Mouse (Mus musculus) intestine, embryonic 14.5 days (tissue): ENCODE data around the gene Arhgef7. TPM values are rescaled to one million over a fixed set of nuclear protein-coding genes. Genes with fewer than 3 reads are reported as not detected.

Experiments
- ATAC-seq: fragments of 200-750 bp; cut with Nextera tagmentation; replicated peaks from 2 replicates; pipeline ENCODE4 v1.8.0; 2017; ENCODE audit warnings: low read depth, moderate number of reproducible peaks, moderate TSS enrichment, moderate library complexity; ENCODE audit not compliant: low FRiP score, low TSS enrichment
- DNase-seq: peaks from one replicate; pipeline ENCODE4 v3.0.0-alpha.2; 2018; ENCODE audit warnings: low spot score
- H3K27ac ChIP-seq: fragments of 300-500 bp; sonication (generic); 2 replicates; pipeline ENCODE4 v1.5.1; 2014; ENCODE audit warnings: low read depth, mild to moderate bottlenecking, control low read depth
- H3K27me3 ChIP-seq: fragments of 300-500 bp; sonication (generic); replicated peaks from 2 replicates; pipeline ENCODE4 v1.6.1; 2014; ENCODE audit warnings: low read length, control low read depth; ENCODE audit not compliant: control insufficient read depth, insufficient read depth
- H3K36me3 ChIP-seq: fragments of 300-500 bp; sonication (generic); 2 replicates; pipeline ENCODE4 v1.6.1; 2014; ENCODE audit warnings: low read length, control low read depth; ENCODE audit not compliant: control insufficient read depth, insufficient read depth
- H3K4me1 ChIP-seq: fragments of 300-500 bp; sonication (generic); replicated peaks from 2 replicates; pipeline ENCODE4 v1.6.1; 2014; ENCODE audit warnings: low read length, control low read depth, mixed read lengths; ENCODE audit not compliant: control insufficient read depth, insufficient read depth
- H3K4me2 ChIP-seq: fragments of 300-500 bp; sonication (generic); 2 replicates; pipeline ENCODE4 v1.6.1; 2014; ENCODE audit warnings: low read length
- H3K4me3 ChIP-seq: fragments of 300-500 bp; sonication (generic); 2 replicates; pipeline ENCODE4 v1.5.1; 2014; ENCODE audit warnings: low read depth, low read length, control low read depth, mixed read lengths
- H3K9ac ChIP-seq: fragments of 300-500 bp; sonication (generic); 2 replicates; pipeline ENCODE4 v1.6.1; 2014; ENCODE audit warnings: mild to moderate bottlenecking, low read length
- H3K9me3 ChIP-seq: fragments of 300-500 bp; sonication (generic); 2 replicates; pipeline ENCODE4 v1.6.1; 2016; ENCODE audit warnings: low read length, control low read depth; ENCODE audit not compliant: control insufficient read depth
- WGBS: fragments of 180-500 bp; shearing (Covaris S2); extraction: QIAGEN DNeasy Blood & Tissue Kit; methylation state at CpG from one replicate; pipeline ENCODE4 v1.1.7; 2014; 5-methylcytosine and 5-hydroxymethylcytosine counted together
- polyA plus RNA-seq: library from polyadenylated mRNA; unstranded; fragments of >200 nt; fragmentation: Nextera tagmentation; extraction: Ambion mirVana; gene quantifications from 2 replicates; pipeline ENCODE4 v1.2.1, GENCODE M21; 2014

Gene Arhgef7
- polyA plus RNA-seq, 1 experiment from 2014 or later, result 33.9 TPM

DNA sequence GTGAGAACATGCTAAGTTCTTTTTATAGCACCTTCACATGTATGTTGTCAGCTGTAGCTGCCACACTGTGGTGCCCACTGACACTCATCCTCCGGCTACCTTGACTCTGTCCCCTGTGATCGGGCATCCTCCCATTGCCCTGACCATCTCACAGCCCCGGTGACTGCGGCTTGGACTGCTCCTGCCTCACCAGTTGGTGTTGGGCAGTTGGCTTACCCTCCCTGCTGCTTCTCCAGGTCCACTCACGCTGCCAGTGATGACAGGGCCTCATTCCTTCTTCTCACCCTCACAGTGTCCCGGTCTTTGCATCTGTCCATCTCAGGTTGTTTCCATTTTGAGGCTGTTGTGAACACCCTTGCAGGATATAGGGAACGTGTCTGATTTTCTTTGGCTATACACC is 35.3 kb downstream of the Arhgef7 start:
- H3K9me3 ChIP-seq, result no peaks in the 10 kb centered on the region
- H3K27ac ChIP-seq, result no peak overlapping the region
- 91% methylated on average over 7 of the region's 7 CpGs for WGBS
- no peak overlapping the region for H3K9ac ChIP-seq
- no peak overlapping the region for H3K4me2 ChIP-seq
- H3K36me3 ChIP-seq, result no peaks in the 10 kb centered on the region
- H3K4me1 ChIP-seq, result peaks cover 8% of the 10 kb centered on the region
- ATAC-seq (no peak), DNase-seq (no peak)
- no peak overlapping the region for H3K4me3 ChIP-seq
- no peaks in the 10 kb centered on the region for H3K27me3 ChIP-seq

DNA sequence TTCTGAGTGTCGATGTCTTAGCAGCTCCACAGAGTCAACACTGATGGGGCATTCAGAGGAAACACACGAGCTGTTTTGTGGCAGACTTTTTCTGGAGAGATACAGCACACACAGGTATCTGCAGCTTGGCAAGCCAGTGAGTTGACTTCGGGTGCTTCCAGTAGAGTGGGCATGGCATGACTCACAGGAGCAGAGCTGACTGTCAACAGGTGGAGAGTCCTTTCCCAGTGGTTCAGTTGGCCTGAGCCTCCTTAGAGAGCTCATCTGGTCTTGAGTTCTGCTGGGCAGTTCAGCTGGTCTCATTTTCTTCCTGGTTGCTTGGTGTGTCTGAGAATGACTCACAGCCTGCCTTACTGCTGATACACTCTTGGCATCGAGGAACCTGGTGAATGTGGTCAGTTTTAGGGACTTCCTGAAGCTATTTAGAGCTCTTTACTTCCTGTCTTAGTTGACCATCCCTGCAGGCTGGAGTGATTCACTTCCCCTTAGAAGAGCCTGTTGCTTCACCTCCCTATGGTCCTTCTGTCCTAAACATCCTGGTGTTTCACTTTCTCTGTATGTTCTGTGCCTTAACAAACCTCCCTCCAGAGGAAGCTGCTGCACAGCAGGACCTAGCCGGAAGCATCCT is 39.8 kb downstream of the Arhgef7 start:
- no peak overlapping the region for H3K27ac ChIP-seq
- DNase-seq (no peak), ATAC-seq (no peak)
- H3K9ac ChIP-seq, result no peak overlapping the region
- no peaks in the 10 kb centered on the region for H3K36me3 ChIP-seq
- H3K27me3 ChIP-seq, result no peaks in the 10 kb centered on the region
- no peak overlapping the region for H3K4me3 ChIP-seq
- no peak overlapping the region for H3K4me2 ChIP-seq
- H3K9me3 ChIP-seq, result no peaks in the 10 kb centered on the region
- 85% methylated on average over 5 of the region's 5 CpGs for WGBS
- no peaks in the 10 kb centered on the region for H3K4me1 ChIP-seq

DNA sequence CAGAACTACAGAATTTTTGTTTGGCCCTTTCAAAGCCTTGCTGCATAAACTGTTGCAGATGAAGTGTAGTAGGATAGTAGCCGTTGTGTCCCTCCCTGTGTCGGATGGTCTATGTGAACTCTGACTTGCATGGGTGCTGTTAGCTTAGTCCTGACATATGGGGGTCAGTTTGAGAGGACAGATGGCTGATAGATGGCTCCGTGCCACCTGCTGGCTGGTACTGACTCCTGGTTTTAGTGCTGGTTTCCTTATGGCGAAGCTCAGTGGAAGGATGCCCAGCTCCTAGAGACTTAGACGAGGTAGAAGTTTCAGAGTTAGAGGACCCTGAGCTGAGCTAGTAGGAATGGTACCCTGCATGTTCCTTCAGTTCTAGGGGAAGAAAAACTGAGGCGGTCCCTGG is 42.5 kb downstream of the Arhgef7 start:
- Histone ChIP-seq H3K27me3 (no peaks in the 10 kb centered on the region), H3K4me3 (no peak overlapping the region), H3K4me1 (peaks cover 11% of the 10 kb centered on the region), H3K27ac (no peak overlapping the region), H3K36me3 (no peaks in the 10 kb centered on the region), H3K4me2 (no peak overlapping the region), H3K9ac (no peak overlapping the region), H3K9me3 (no peaks in the 10 kb centered on the region)
- 90% methylated on average over 6 of the region's 6 CpGs for WGBS
- ATAC-seq (no peak), DNase-seq (no peak)

DNA sequence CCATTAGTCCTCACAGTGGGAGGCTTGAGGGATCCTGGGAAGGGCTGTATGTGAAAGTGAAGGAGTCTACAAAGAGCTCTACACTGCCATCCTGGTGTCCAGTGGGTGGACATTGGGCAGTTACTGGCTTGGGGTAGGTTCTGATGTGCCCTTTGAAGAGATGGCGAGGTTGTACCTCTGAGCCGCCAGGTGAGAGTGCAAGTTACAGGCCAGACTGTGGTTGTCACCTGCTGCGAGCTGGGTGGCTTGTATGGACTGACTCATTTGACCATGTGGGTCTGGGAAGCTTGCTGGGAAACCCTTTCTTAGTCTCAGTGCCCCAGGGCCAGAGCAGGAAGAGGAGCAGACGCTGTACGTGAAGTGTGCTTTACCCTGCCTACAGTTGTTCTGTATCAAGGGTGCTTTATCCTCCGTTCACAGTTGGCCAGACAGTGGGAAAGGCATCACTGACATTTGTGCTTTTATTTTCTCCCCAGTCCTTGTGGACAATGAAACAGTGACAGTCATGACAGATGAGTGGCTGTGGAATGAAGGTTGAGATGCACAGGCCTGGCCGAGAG is 43.1 kb downstream of the Arhgef7 start:
- Histone ChIP-seq H3K27ac (no peak overlapping the region), H3K4me1 (peaks cover 17% of the 10 kb centered on the region), H3K36me3 (no peaks in the 10 kb centered on the region), H3K4me3 (no peak overlapping the region), H3K9me3 (no peaks in the 10 kb centered on the region), H3K9ac (no peak overlapping the region), H3K27me3 (no peaks in the 10 kb centered on the region), H3K4me2 (no peak overlapping the region)
- DNase-seq (no peak), ATAC-seq (no peak)
- WGBS, result 76% methylated on average over 7 of the region's 7 CpGs

DNA sequence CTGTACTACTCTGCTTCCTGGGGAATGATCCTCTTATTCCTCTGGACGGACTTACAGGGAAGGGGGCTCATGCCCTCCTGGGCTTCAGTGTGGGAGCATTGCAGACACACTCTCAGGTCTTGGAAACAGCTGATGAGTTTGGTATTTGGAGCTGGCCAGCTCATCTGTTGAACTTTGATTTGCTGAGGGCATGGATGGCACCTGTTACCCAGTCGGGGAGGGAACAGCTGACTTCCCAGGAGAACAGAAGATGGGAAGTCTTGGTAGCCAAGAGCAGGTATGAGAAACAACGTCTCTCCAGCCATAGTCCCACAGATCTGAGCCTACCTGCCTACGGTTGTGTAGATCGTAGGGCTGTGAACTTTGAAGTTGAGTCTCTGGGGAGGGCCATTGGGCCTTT is 44.1 kb downstream of the Arhgef7 start:
- H3K27ac ChIP-seq, result no peak overlapping the region
- H3K9me3 ChIP-seq, result no peaks in the 10 kb centered on the region
- H3K27me3 ChIP-seq, result no peaks in the 10 kb centered on the region
- H3K9ac ChIP-seq, result no peak overlapping the region
- no peak for ATAC-seq
- H3K36me3 ChIP-seq, result no peaks in the 10 kb centered on the region
- H3K4me3 ChIP-seq, result no peak overlapping the region
- peaks cover 18% of the 10 kb centered on the region for H3K4me1 ChIP-seq
- WGBS, result 96% methylated on average over 5 of the region's 5 CpGs
- DNase-seq, result no peak
- H3K4me2 ChIP-seq, result no peak overlapping the region

DNA sequence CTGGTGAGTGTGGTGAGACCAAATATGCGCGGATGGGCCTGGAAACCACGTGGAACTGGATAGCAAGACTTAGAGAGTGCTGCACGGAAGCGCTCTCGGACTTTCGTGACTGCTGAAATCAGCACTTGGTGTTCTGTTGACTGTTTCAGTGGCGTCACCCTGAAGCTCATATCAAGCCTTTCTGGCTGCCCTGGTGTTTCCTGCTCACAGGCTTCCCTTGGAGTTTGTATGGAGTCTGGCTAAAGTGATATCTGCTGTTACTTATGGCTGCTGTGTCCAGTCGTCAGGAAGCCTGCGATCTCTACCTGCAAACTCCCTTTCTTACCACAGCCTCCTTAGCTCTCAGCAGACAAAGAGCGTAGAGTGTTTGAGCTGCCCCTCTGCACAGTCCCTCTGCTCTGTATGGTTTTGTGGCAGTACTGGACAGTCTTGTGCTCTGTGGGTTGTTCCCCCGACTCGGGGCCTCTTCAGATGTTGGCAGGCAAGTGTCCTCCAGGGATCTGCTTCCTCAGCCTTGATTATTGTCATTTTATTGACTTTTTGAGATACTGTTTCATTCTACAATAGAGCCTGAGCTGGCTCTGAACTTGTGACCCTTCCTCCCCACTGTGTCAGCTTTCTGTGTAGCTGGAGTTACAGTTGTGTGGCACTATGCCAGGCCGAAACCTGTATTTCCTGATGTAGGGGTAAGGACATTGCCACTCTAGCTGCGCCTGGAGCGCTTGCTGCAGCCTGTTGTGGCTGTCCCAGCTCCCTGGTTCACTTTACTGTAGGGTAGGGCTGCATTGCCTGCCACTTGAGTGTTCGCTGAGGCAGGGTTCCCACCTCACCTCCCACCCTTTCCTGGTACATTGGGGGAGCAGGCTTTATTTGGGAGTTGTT is 46.9 kb downstream of the Arhgef7 start:
- DNase-seq, result peak; percentile 58
- no peak overlapping the region for H3K4me2 ChIP-seq
- WGBS, result 75% methylated on average over 17 of the region's 17 CpGs

DNA sequence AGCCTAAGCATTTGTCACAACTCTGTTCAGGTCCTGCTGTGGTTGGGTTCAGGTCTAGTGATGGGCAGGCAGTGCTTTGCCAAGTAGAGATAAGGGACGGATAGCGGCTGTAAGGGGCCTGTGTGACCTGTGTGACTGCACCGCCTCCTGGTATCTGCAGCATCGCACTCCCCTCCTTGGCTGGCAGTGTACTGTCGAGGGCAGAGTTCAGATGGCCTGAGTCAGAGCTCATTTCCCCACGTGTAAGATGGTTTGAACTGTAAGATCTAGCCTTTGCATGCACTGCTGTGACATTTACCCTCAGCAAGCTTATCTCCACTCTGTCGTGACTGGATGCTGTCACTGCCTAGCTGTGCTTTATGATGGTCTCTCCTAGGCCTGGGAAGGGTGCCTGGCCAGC is 48.4 kb downstream of the Arhgef7 start:
- Histone ChIP-seq H3K27ac (no peak overlapping the region), H3K9ac (no peak overlapping the region), H3K4me2 (no peak overlapping the region), H3K27me3 (no peaks in the 10 kb centered on the region), H3K4me1 (peaks cover 18% of the 10 kb centered on the region), H3K36me3 (no peaks in the 10 kb centered on the region), H3K4me3 (no peak overlapping the region), H3K9me3 (no peaks in the 10 kb centered on the region)
- 37% methylated on average over 7 of the region's 7 CpGs for WGBS
- no peak for ATAC-seq
- DNase-seq, result no peak

More for the DNA sequence above, 46.9 kb downstream of the Arhgef7 start:
- no peak overlapping the region for H3K9ac ChIP-seq
- no peak overlapping the region; the same call in 1 of the 2 replicates for H3K27ac ChIP-seq
- no peaks in the 10 kb centered on the region for H3K27me3 ChIP-seq
- peaks cover 18% of the 10 kb centered on the region for H3K4me1 ChIP-seq
- no peaks in the 10 kb centered on the region for H3K36me3 ChIP-seq
- no peak overlapping the region for H3K4me3 ChIP-seq
- H3K9me3 ChIP-seq, result no peaks in the 10 kb centered on the region
- ATAC-seq, result no peak

DNA sequence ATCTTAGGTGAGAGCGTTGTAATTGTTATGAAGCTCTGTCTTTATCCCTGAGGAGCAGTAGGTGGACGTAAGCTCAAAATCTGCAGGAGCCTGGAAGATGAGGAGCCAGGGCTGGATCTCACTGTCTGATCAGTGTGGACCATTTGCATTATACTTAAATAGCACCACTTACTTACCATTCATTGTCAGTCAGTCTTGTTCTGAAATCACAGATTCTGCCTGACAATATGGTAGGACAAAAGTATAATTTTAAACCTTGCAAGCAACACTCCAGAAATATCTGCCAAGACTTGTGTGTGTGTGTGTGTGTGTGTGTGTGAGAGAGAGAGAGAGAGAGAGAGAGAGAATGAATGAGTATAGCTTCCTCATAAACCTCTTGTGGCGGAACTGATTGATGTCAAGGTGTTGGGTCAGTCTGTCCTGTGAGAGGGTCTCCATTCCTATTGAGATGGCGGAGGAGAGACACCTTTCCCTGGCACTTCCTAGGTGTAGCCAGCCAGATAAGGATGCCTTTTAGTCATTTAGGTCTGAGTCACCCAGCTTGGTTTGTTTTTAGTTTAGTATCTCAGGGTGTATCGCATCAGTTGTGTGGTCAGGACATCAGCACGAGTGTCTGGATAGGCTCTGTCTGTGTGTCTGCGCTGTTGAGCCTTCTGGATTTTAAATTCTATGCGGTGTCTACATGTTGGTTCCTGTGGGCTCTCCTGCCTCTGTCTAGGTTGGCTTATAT is 49.1 kb downstream of the Arhgef7 start:
- no peak overlapping the region for H3K4me2 ChIP-seq
- no peaks in the 10 kb centered on the region for H3K27me3 ChIP-seq
- H3K27ac ChIP-seq, result no peak overlapping the region
- H3K4me1 ChIP-seq, result peaks cover 18% of the 10 kb centered on the region
- ATAC-seq (no peak), DNase-seq (no peak)
- H3K4me3 ChIP-seq, result no peak overlapping the region
- no peak overlapping the region for H3K9ac ChIP-seq
- H3K36me3 ChIP-seq, result peaks cover 3% of the 10 kb centered on the region; the same call in 1 of the 2 replicates
- WGBS, result 91% methylated on average over 8 of the region's 8 CpGs
- H3K9me3 ChIP-seq, result no peaks in the 10 kb centered on the region
